ENCODE assay signal across 25 mouse cellular contexts in genomic region chr19:53789571-53789970, GRCm38 (mm10).
A peak's percentile ranks its signal among the peaks of the same experiment; 100 is the strongest.
DNase-seq lines count a peak whose midpoint lies in the region; ATAC-seq and TF ChIP-seq lines count a peak whose summit lies in the region.
"Had no signal": no experiment of that assay in that cellular context is flagged by ENCODE, and none has a peak within 500 bp of the region (broad histone marks: within the 10 kb centered on the region; RNA-seq: fewer than 3 reads in every experiment).

No protein-coding gene starts in this region.

- TF ChIP-seq EP300 in heart, postnatal 0 days (IDR thresholded peaks at IDR 0.05; ENCODE audit: low read depth) = no peak

- intact Hi-C loops in heart, postnatal 25 days (cut with DNase I) = no loop called here

- ATAC-seq in heart, embryonic 11.5 days (replicated peaks; ENCODE audit: insufficient number of reproducible peaks, low FRiP score, low TSS enrichment) = no peak
- no peak for ATAC-seq in midbrain, embryonic 14.5 days (ENCODE audit: low FRiP score, low TSS enrichment)
- no peak for ATAC-seq in midbrain, embryonic 13.5 days
- no peak for ATAC-seq in heart, postnatal 0 days (ENCODE audit: insufficient read depth, low read depth)
- ATAC-seq: activated CD4-positive, CD25-positive, alpha-beta regulatory T cell, adult 4 months; forebrain, embryonic 15.5 days had no signal

- peak overlapping the region; percentile 51; the same call in 1 of the 2 replicates for H3K27ac ChIP-seq in heart, embryonic 11.5 days (ENCODE audit: low read depth, low read length)
- no peak overlapping the region for H3K27ac ChIP-seq in midbrain, embryonic 14.5 days (replicated peaks; ENCODE audit: low read depth, low read length)
- H3K27ac ChIP-seq in midbrain, embryonic 13.5 days = no peak overlapping the region
- peak overlapping the region; percentile 63 for H3K27ac ChIP-seq in heart, postnatal 0 days (ENCODE audit: low read depth)
- H3K27ac ChIP-seq: forebrain, embryonic 15.5 days; hindbrain, embryonic 13.5 days; kidney, embryonic 15.5 days; limb, embryonic 13.5 days; midbrain, embryonic 10.5 days; neural tube, embryonic 15.5 days; stomach, embryonic 15.5 days had no signal

- no peak overlapping the region for H3K4me2 ChIP-seq in heart, embryonic 11.5 days
- H3K4me2 ChIP-seq in midbrain, embryonic 14.5 days (ENCODE audit: low read length) = no peak overlapping the region
- H3K4me2 ChIP-seq in midbrain, embryonic 13.5 days (replicated peaks) = no peak overlapping the region
- no peak overlapping the region for H3K4me2 ChIP-seq in heart, postnatal 0 days (ENCODE audit: low read depth, low read length)
- H3K4me2 ChIP-seq: forebrain, embryonic 15.5 days; hindbrain, embryonic 13.5 days; kidney, embryonic 15.5 days; limb, embryonic 13.5 days; neural tube, embryonic 15.5 days; stomach, embryonic 15.5 days had no signal

- no peak overlapping the region for H3K9ac ChIP-seq in heart, embryonic 11.5 days (ENCODE audit: low read depth, low read length)
- H3K9ac ChIP-seq in midbrain, embryonic 14.5 days (replicated peaks; ENCODE audit: low read length) = no peak overlapping the region
- no peak overlapping the region for H3K9ac ChIP-seq in midbrain, embryonic 13.5 days (replicated peaks)
- H3K9ac ChIP-seq in heart, postnatal 0 days (replicated peaks; ENCODE audit: low read depth, low read length) = no peak overlapping the region
- H3K9ac ChIP-seq: forebrain, embryonic 15.5 days; hindbrain, embryonic 13.5 days; kidney, embryonic 15.5 days; limb, embryonic 13.5 days; neural tube, embryonic 15.5 days; stomach, embryonic 15.5 days had no signal

- TF ChIP-seq CTCF in heart, postnatal 0 days (IDR thresholded peaks at IDR 0.05; ENCODE audit: low read depth) = no peak

- DNase-seq in heart, postnatal 25 days (ENCODE audit: low spot score) = no peak
- peak; percentile 21 for DNase-seq in midbrain, embryonic 14.5 days
- no peak for DNase-seq in heart, postnatal 0 days (ENCODE audit: low spot score)
- no peak for DNase-seq in spleen, postnatal 10 days (ENCODE audit: low spot score in 2 of 2)
- DNase-seq in right cerebral cortex, postnatal 14 days = no peak
- DNase-seq: adrenal gland, postnatal 10 days; cerebellum, adult 8-10 months; gastrocnemius, postnatal 14 days; kidney, adult 11 months; kidney, postnatal 36 days; lung, adult 18-20 months; lung, postnatal 10 days; right cerebral cortex, postnatal 4 days; thymus, adult 18-20 months; thymus, postnatal 36 days had no signal

- no peaks in the 10 kb centered on the region for H3K36me3 ChIP-seq in heart, embryonic 11.5 days (ENCODE audit: control insufficient read depth, insufficient read depth, low read length)
- no peaks in the 10 kb centered on the region for H3K36me3 ChIP-seq in midbrain, embryonic 14.5 days (ENCODE audit: control insufficient read depth, insufficient read depth, low read length)
- no peaks in the 10 kb centered on the region for H3K36me3 ChIP-seq in midbrain, embryonic 13.5 days
- H3K36me3 ChIP-seq in heart, postnatal 0 days (replicated peaks; ENCODE audit: control insufficient read depth, insufficient read depth, low read length) = no peaks in the 10 kb centered on the region
- H3K36me3 ChIP-seq: forebrain, embryonic 15.5 days; hindbrain, embryonic 13.5 days; kidney, embryonic 15.5 days; limb, embryonic 13.5 days; midbrain, embryonic 10.5 days; neural tube, embryonic 15.5 days; stomach, embryonic 15.5 days had no signal

- no peak overlapping the region for H3K4me3 ChIP-seq in heart, embryonic 11.5 days (ENCODE audit: low read depth, low read length)
- no peak overlapping the region for H3K4me3 ChIP-seq in midbrain, embryonic 14.5 days (replicated peaks; ENCODE audit: low read depth, low read length)
- H3K4me3 ChIP-seq in midbrain, embryonic 13.5 days (replicated peaks) = no peak overlapping the region
- no peak overlapping the region for H3K4me3 ChIP-seq in heart, postnatal 0 days (ENCODE audit: low read depth, low read length)
- H3K4me3 ChIP-seq: forebrain, embryonic 15.5 days; hindbrain, embryonic 13.5 days; kidney, embryonic 15.5 days; limb, embryonic 13.5 days; midbrain, embryonic 10.5 days; neural tube, embryonic 15.5 days; stomach, embryonic 15.5 days had no signal

- H3K27me3 ChIP-seq in heart, embryonic 11.5 days (ENCODE audit: control insufficient read depth, insufficient read depth, low read length) = no peaks in the 10 kb centered on the region
- H3K27me3 ChIP-seq in midbrain, embryonic 14.5 days (ENCODE audit: control insufficient read depth, insufficient read depth, low read length) = no peaks in the 10 kb centered on the region
- H3K27me3 ChIP-seq in midbrain, embryonic 13.5 days = peaks cover 3% of the 10 kb centered on the region; the same call in 1 of the 2 replicates
- no peaks in the 10 kb centered on the region for H3K27me3 ChIP-seq in heart, postnatal 0 days (ENCODE audit: control insufficient read depth, insufficient read depth, low read length)
- H3K27me3 ChIP-seq: forebrain, embryonic 15.5 days; hindbrain, embryonic 13.5 days; kidney, embryonic 15.5 days; limb, embryonic 13.5 days; neural tube, embryonic 15.5 days; stomach, embryonic 15.5 days had no signal

- H3K9me3 ChIP-seq in heart, embryonic 11.5 days (replicated peaks; ENCODE audit: control insufficient read depth, low read length) = no peaks in the 10 kb centered on the region
- H3K9me3 ChIP-seq in midbrain, embryonic 14.5 days (ENCODE audit: control insufficient read depth, low read length) = no peaks in the 10 kb centered on the region
- H3K9me3 ChIP-seq in midbrain, embryonic 13.5 days = no peaks in the 10 kb centered on the region
- no peaks in the 10 kb centered on the region for H3K9me3 ChIP-seq in heart, postnatal 0 days (replicated peaks; ENCODE audit: control insufficient read depth, low read length)
- H3K9me3 ChIP-seq: forebrain, embryonic 15.5 days; hindbrain, embryonic 13.5 days; kidney, embryonic 15.5 days; limb, embryonic 13.5 days; midbrain, embryonic 10.5 days; neural tube, embryonic 15.5 days; stomach, embryonic 15.5 days had no signal

- 60% methylated on average over 7 of the region's 7 CpGs for WGBS in heart, embryonic 11.5 days (ENCODE audit: insufficient replicate concordance)
- 52% methylated on average over 7 of the region's 7 CpGs for WGBS in midbrain, embryonic 14.5 days
- WGBS in midbrain, embryonic 13.5 days = 47% methylated on average over 7 of the region's 7 CpGs
- WGBS in heart, postnatal 0 days = 53% methylated on average over 7 of the region's 7 CpGs

- peaks cover 71% of the 10 kb centered on the region for H3K4me1 ChIP-seq in heart, embryonic 11.5 days (ENCODE audit: control insufficient read depth, insufficient read depth, low read length)
- H3K4me1 ChIP-seq in midbrain, embryonic 14.5 days (ENCODE audit: control insufficient read depth, insufficient read depth, low read length) = no peaks in the 10 kb centered on the region; the same call in 1 of the 2 replicates
- 0 out of 2 replicates have a peak, but pooled peaks cover 3% of the 10 kb centered on the region for H3K4me1 ChIP-seq in midbrain, embryonic 13.5 days (replicated peaks)
- H3K4me1 ChIP-seq in heart, postnatal 0 days (ENCODE audit: control insufficient read depth, insufficient read depth) = peaks cover 69% of the 10 kb centered on the region
- H3K4me1 ChIP-seq: hindbrain, embryonic 13.5 days; midbrain, embryonic 10.5 days had no signal

Comparison
In these comparisons a context has a peak if more than half of its experiments do, and no peak if none do; other contexts are left out.
1. H3K27ac ChIP-seq: peak in heart, embryonic 11.5 days (single experiment) and heart, postnatal 0 days (single experiment); none in midbrain, embryonic 14.5 days (single experiment) and midbrain, embryonic 13.5 days (single experiment).